Mouse (Mus musculus): Measurements from ENCODE around the gene Mpst. TPM values are rescaled to one million over a fixed set of nuclear protein-coding genes. Genes with fewer than 3 reads are reported as not detected.

The Mpst gene
- total RNA-seq, 2 experiments from 2014 or later = 57.2 to 58.7 TPM

GRCm38 (mm10) chr15:78462981-78463380, 56.8 kb downstream of the Mpst start:
- DNase-seq = no peak
- intact Hi-C loops (cut with DNase I) = no loop called here

Other genes with a start within 250 kb of the Mpst start
- 10 to 100 TPM; 39.9 to 41.0 TPM for gene Ift27, start 232.3 kb upstream of the Mpst start, total RNA-seq (2021)
- gene Pvalb, start 200.0 kb upstream of the Mpst start, total RNA-seq (2021) = under 1 TPM; 0.40 to 0.89 TPM
- 1 to 10 TPM in 1 of 2 experiments, under 1 TPM in 1; 0.81 to 1.5 TPM for gene Ncf4, start 161.6 kb upstream of the Mpst start, total RNA-seq (2021)
- under 1 TPM; 0.46 TPM for gene Csf2rb2, start 100.7 kb upstream of the Mpst start, total RNA-seq (2021)
- gene Csf2rb, start 80.7 kb upstream of the Mpst start, total RNA-seq (2021) = 1 to 10 TPM; 1.3 to 2.4 TPM
- gene Tex33, start 10.5 kb upstream of the Mpst start, total RNA-seq (2021) = not detected
- gene Tst, start 509 bp upstream of the Mpst start, total RNA-seq (2021) = 10 to 100 TPM; 29.2 to 30.4 TPM
- gene Kctd17, start 22.1 kb downstream of the Mpst start, total RNA-seq (2021) = 100 to 1,000 TPM; 212 to 213 TPM
- gene Tmprss6, start 62.2 kb downstream of the Mpst start, total RNA-seq (2021) = not detected
- gene Il2rb, start 88.9 kb downstream of the Mpst start, total RNA-seq (2021) = under 1 TPM in 1 of 2 experiments, not detected in 1; 0.08 TPM
- 10 to 100 TPM; 12.2 to 13.4 TPM for gene C1qtnf6, start 125.0 kb downstream of the Mpst start, total RNA-seq (2021)
- gene Sstr3, start 138.3 kb downstream of the Mpst start, total RNA-seq (2021) = 1 to 10 TPM; 5.5 to 6.5 TPM
- 1 to 10 TPM; 1.4 to 4.2 TPM for gene Rac2, start 166.4 kb downstream of the Mpst start, total RNA-seq (2021)
- 1 to 10 TPM; 3.9 to 6.0 TPM for gene Cyth4, start 190.6 kb downstream of the Mpst start, total RNA-seq (2021)